Mouse (Mus musculus) small intestine, adult 2 months (tissue): ENCODE data around the gene Atl3. TPM values are rescaled to one million over a fixed set of nuclear protein-coding genes. Genes with fewer than 3 reads are reported as not detected.

ENCODE experiments used
- H3K27ac ChIP-seq: fragments of 200-500 bp; 2 replicates; pipeline ENCODE4 v1.5.1; 2012; ENCODE audit warnings: low read depth, low read length, control low read depth, inconsistent platforms; ENCODE audit not compliant: insufficient read depth
- H3K27me3 ChIP-seq: fragments of 200-500 bp; 2 replicates; pipeline ENCODE4 v1.6.1; 2012; ENCODE audit warnings: mild to moderate bottlenecking, moderate library complexity, low read length, inconsistent platforms; ENCODE audit not compliant: control insufficient read depth, insufficient read depth
- H3K36me3 ChIP-seq: fragments of 200-500 bp; 2 replicates; pipeline ENCODE4 v1.6.1; 2012; ENCODE audit warnings: mild to moderate bottlenecking, low read length, control low read depth, inconsistent platforms; ENCODE audit not compliant: control insufficient read depth, insufficient read depth
- H3K4me1 ChIP-seq: fragments of 200-500 bp; 2 replicates; pipeline ENCODE4 v1.6.1; 2012; ENCODE audit warnings: low read length, inconsistent platforms, mixed read lengths; ENCODE audit not compliant: control insufficient read depth, insufficient read depth, insufficient read length
- H3K4me3 ChIP-seq: fragments of 200-500 bp; 2 replicates; pipeline ENCODE4 v1.5.1; 2012; ENCODE audit warnings: low read depth, mild to moderate bottlenecking, control low read depth, inconsistent platforms, low read length, moderate library complexity
- CTCF ChIP-seq: fragments of 200-500 bp; IDR thresholded peaks from 2 replicates; pipeline ENCODE4 v1.5.1; 2012; ENCODE audit warnings: low read depth, mild to moderate bottlenecking, control low read depth, inconsistent platforms, low read length, moderate library complexity, mixed read lengths; ENCODE audit not compliant: insufficient replicate concordance, insufficient read length; ENCODE audit errors: extremely low read depth
- POLR2A ChIP-seq: fragments of 200-500 bp; IDR thresholded peaks from 2 replicates; pipeline ENCODE4 v1.6.1; 2012; ENCODE audit warnings: low read depth, mild to moderate bottlenecking, control low read depth, inconsistent platforms, low read length, moderate library complexity
- WGBS: fragments of 180-500 bp; shearing (Covaris S2); methylation state at CpG from one replicate; pipeline ENCODE4 v1.1.7; 2018; 5-methylcytosine and 5-hydroxymethylcytosine counted together
- polyA plus RNA-seq: library from polyadenylated mRNA; depleted of rRNA; stranded (reverse); fragments of >200 nt; gene quantifications from 2 replicates; pipeline ENCODE4 v1.2.3, GENCODE M21; 2012

Atl3 gene
- polyA plus RNA-seq, 1 experiment, result 2.6 TPM

GRCm38 (mm10) chr19:7568364-7568763 is 74.5 kb downstream of the Atl3 start:
- TF ChIP-seq POLR2A (no peak), CTCF (no peak)
- 63% methylated on average over 3 of the region's 3 CpGs for WGBS
- Histone ChIP-seq H3K4me3 (no peak overlapping the region), H3K4me1 (peaks cover 2% of the 10 kb centered on the region; the same call in 1 of the 2 replicates), H3K27ac (no peak overlapping the region), H3K36me3 (no peaks in the 10 kb centered on the region), H3K27me3 (no peaks in the 10 kb centered on the region)

- WGBS, result 82% methylated on average over 5 of the region's 5 CpGs
- H3K27me3 ChIP-seq, result no peaks in the 10 kb centered on the region
- no peak overlapping the region for H3K27ac ChIP-seq
- no peaks in the 10 kb centered on the region for H3K4me1 ChIP-seq
- TF ChIP-seq CTCF (no peak), POLR2A (no peak)
- no peak overlapping the region for H3K4me3 ChIP-seq
- no peaks in the 10 kb centered on the region for H3K36me3 ChIP-seq
These were observed 75.8 kb downstream of the Atl3 start for GRCm38 (mm10) chr19:7569650-7570049.

GRCm38 (mm10) chr19:7576180-7576579 is 82.3 kb downstream of the Atl3 start:
- Histone ChIP-seq H3K27me3 (no peaks in the 10 kb centered on the region), H3K36me3 (peaks cover 43% of the 10 kb centered on the region), H3K4me1 (no peaks in the 10 kb centered on the region), H3K4me3 (no peak overlapping the region), H3K27ac (no peak overlapping the region)
- 84% methylated on average over 1 of the region's 1 CpGs for WGBS
- TF ChIP-seq POLR2A, result no peak
- TF ChIP-seq CTCF, result no peak

DNA sequence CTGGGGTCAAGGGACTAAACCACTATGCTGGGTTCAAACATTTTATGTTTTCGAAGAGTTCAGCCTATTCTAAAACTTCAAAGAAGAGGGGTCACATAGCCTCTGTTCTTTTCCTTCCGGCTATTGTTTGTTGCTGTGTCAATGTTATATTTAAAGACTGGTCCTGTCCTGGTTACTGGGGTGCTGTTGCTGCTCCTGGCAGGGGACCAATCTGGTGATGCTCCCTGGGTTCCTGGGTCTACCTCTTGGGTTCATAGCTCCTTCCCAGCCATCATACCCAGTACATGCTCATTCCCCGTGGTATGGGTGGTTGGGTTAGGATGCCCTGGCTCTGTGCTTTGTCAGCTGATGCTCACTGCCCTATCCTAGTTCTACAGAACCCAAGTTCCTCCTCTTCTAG is 83.9 kb downstream of the Atl3 start:
- TF ChIP-seq CTCF, result no peak
- no peak for TF ChIP-seq POLR2A
- H3K4me1 ChIP-seq, result no peaks in the 10 kb centered on the region
- no peak overlapping the region for H3K27ac ChIP-seq
- no peak overlapping the region for H3K4me3 ChIP-seq
- H3K27me3 ChIP-seq, result no peaks in the 10 kb centered on the region
- peaks cover 46% of the 10 kb centered on the region for H3K36me3 ChIP-seq
- 91% methylated on average over 3 of the region's 3 CpGs for WGBS

DNA sequence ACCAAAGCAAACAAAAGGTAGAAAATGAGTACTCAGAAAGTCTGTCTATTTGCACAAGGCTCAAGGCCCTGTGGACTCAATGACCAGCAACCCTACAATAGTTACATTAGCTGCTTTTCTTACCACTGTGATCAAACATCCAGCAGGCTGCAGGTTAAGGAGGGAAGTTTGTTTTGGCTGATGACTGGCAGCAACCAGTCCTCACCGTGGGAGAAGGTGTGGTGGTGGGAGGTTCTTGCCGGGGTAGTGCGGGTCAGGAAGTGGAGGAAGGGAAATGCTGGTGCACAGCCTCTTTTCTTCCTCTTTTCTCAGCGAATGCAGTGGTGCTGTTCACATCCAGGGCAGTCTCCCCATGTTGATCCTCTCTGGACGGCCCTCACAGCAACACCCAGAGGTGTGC is 87.2 kb downstream of the Atl3 start:
- TF ChIP-seq POLR2A (no peak), CTCF (no peak)
- Histone ChIP-seq H3K27ac (0 out of 2 replicates have a peak overlapping the region, but pooled peaks have one; percentile 14), H3K27me3 (no peaks in the 10 kb centered on the region), H3K4me3 (no peak overlapping the region), H3K4me1 (no peaks in the 10 kb centered on the region), H3K36me3 (peaks cover 51% of the 10 kb centered on the region)
- 36% methylated on average over 5 of the region's 5 CpGs for WGBS

GRCm38 (mm10) chr19:7583101-7583500 is 89.3 kb downstream of the Atl3 start:
- Histone ChIP-seq H3K27me3 (no peaks in the 10 kb centered on the region), H3K4me1 (no peaks in the 10 kb centered on the region), H3K27ac (no peak overlapping the region), H3K4me3 (no peak overlapping the region), H3K36me3 (peaks cover 53% of the 10 kb centered on the region)
- TF ChIP-seq POLR2A (no peak), CTCF (no peak)
- 77% methylated on average over 7 of the region's 7 CpGs for WGBS

DNA sequence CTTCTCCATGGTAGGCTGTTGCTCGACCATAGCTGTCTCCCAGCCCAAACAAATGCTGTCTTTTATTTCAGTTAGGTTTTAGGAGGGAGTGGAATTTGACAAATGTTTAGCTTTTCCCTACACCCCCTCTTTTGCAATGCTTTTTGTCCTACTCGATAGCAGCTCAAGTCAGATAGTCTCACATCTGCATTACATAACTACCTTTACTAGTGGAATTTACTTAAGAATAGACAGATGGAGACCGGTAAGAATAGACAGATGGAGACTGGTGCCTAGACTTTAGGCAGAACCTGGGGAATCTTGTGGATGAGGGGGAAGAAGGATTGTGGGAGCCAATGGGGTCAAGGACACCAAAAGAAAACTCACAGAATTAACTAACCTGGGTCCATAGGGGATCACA is 89.8 kb downstream of the Atl3 start:
- H3K27ac ChIP-seq, result no peak overlapping the region
- 86% methylated on average over 3 of the region's 3 CpGs for WGBS
- TF ChIP-seq CTCF (no peak), POLR2A (no peak)
- no peak overlapping the region for H3K4me3 ChIP-seq
- no peaks in the 10 kb centered on the region for H3K4me1 ChIP-seq
- peaks cover 50% of the 10 kb centered on the region for H3K36me3 ChIP-seq
- H3K27me3 ChIP-seq, result no peaks in the 10 kb centered on the region

- TF ChIP-seq POLR2A (no peak), CTCF (no peak)
- WGBS, result 95% methylated on average over 8 of the region's 8 CpGs
- H3K4me3 ChIP-seq, result no peak overlapping the region
- H3K27me3 ChIP-seq, result no peaks in the 10 kb centered on the region
- no peaks in the 10 kb centered on the region for H3K4me1 ChIP-seq
- H3K27ac ChIP-seq, result no peak overlapping the region
- H3K36me3 ChIP-seq, result peaks cover 42% of the 10 kb centered on the region
These were observed 91.4 kb downstream of the Atl3 start for GRCm38 (mm10) chr19:7585279-7585678.
